Mouse (Mus musculus) megakaryocyte, embryonic 14.5 days (primary cell): ENCODE results near the gene Igf2bp3. TPM values are rescaled to one million over a fixed set of nuclear protein-coding genes. Genes with fewer than 3 reads are reported as not detected.

Source experiments
- H3K27me3 ChIP-seq: replicated peaks from 2 replicates; pipeline ENCODE3; 2012; ENCODE audit warnings: inconsistent platforms
- H3K36me3 ChIP-seq: replicated peaks from 2 replicates; pipeline ENCODE3; 2012; ENCODE audit warnings: low read length, inconsistent platforms, mixed read lengths
- H3K4me1 ChIP-seq: 2 replicates; pipeline ENCODE4 v1.6.1; 2012; ENCODE audit warnings: inconsistent platforms
- H3K4me3 ChIP-seq: replicated peaks from 2 replicates; pipeline ENCODE3; 2012; ENCODE audit warnings: moderate library complexity, mild to moderate bottlenecking, inconsistent platforms
- H3K9me3 ChIP-seq: 2 replicates; pipeline ENCODE4 v1.6.1; 2012; ENCODE audit warnings: inconsistent platforms
- FLI1 ChIP-seq: IDR thresholded peaks from 2 replicates; pipeline ENCODE4 v1.6.1; 2012; ENCODE audit warnings: low read length, inconsistent platforms, mixed read lengths
- GATA1 ChIP-seq: IDR thresholded peaks from 3 replicates; pipeline ENCODE4 v1.6.1; 2012; ENCODE audit warnings: mixed read lengths, low read length, inconsistent platforms, borderline replicate concordance
- polyA plus RNA-seq: library from polyadenylated mRNA; stranded (reverse); fragments of >175 nt; gene quantifications from 2 replicates; pipeline ENCODE4 v1.2.3, GENCODE M21; 2012; ENCODE audit warnings: low replicate concordance; ENCODE audit not compliant: insufficient read depth

Gene Igf2bp3
- polyA plus RNA-seq, 1 experiment, result 11.9 TPM

- Histone ChIP-seq H3K4me3 (no peak overlapping the region), H3K4me1 (peaks cover 22% of the 10 kb centered on the region), H3K36me3 (peaks cover 99% of the 10 kb centered on the region), H3K9me3 (no peaks in the 10 kb centered on the region), H3K27me3 (no peaks in the 10 kb centered on the region)
- TF ChIP-seq FLI1, result no peak
- TF ChIP-seq GATA1, result no peak
Measured at GRCm38 (mm10) chr6:49094968-49095367, 119.8 kb downstream of the Igf2bp3 start.

GRCm38 (mm10) chr6:49083008-49083407 is 131.7 kb downstream of the Igf2bp3 start:
- H3K36me3 ChIP-seq, result peaks cover 75% of the 10 kb centered on the region

GRCm38 (mm10) chr6:49079313-49079712 is 135.4 kb downstream of the Igf2bp3 start:
- Histone ChIP-seq H3K27me3 (no peaks in the 10 kb centered on the region), H3K9me3 (no peaks in the 10 kb centered on the region), H3K36me3 (peaks cover 51% of the 10 kb centered on the region), H3K4me3 (no peak overlapping the region), H3K4me1 (peaks cover 38% of the 10 kb centered on the region)
- TF ChIP-seq GATA1, result no peak
- no peak for TF ChIP-seq FLI1

More at GRCm38 (mm10) chr6:49083008-49083407, 131.7 kb downstream of the Igf2bp3 start:
- Histone ChIP-seq H3K4me3 (no peak overlapping the region), H3K27me3 (no peaks in the 10 kb centered on the region), H3K4me1 (peaks cover 14% of the 10 kb centered on the region), H3K9me3 (no peaks in the 10 kb centered on the region)
- TF ChIP-seq FLI1 (no peak), GATA1 (no peak)

GRCm38 (mm10) chr6:49077894-49078293 is 136.9 kb downstream of the Igf2bp3 start:
- Histone ChIP-seq H3K4me1 (peaks cover 35% of the 10 kb centered on the region), H3K9me3 (no peaks in the 10 kb centered on the region), H3K36me3 (peaks cover 36% of the 10 kb centered on the region), H3K27me3 (no peaks in the 10 kb centered on the region), H3K4me3 (no peak overlapping the region)
- TF ChIP-seq GATA1 (no peak), FLI1 (no peak)

GRCm38 (mm10) chr6:49074117-49074490 is 140.7 kb downstream of the Igf2bp3 start:
- no peaks in the 10 kb centered on the region for H3K27me3 ChIP-seq

GRCm38 (mm10) chr6:49073304-49074116 is 141.2 kb downstream of the Igf2bp3 start, which contains the start of gene Malsu1:
TSS of gene Malsu1 (plus strand) at chr6:49073795.
- peak within 1 kb of the TSS; percentile 92 for H3K4me3 ChIP-seq
- peaks cover 38% of the 10 kb centered on the region for H3K4me1 ChIP-seq
- no peaks in the 10 kb centered on the region for H3K9me3 ChIP-seq
- TF ChIP-seq GATA1, result no peak
- peak; percentile 47; the same call in 1 of the 2 replicates for TF ChIP-seq FLI1
- H3K36me3 ChIP-seq, result peaks cover 15% of the 10 kb centered on the region
- no peaks in the 10 kb centered on the region for H3K27me3 ChIP-seq

More at GRCm38 (mm10) chr6:49074117-49074490, 140.7 kb downstream of the Igf2bp3 start:
- no peak for TF ChIP-seq GATA1
- no peak for TF ChIP-seq FLI1
- H3K9me3 ChIP-seq, result no peaks in the 10 kb centered on the region
- H3K4me1 ChIP-seq, result peaks cover 39% of the 10 kb centered on the region
- H3K4me3 ChIP-seq, result peak overlapping the region; percentile 92
- H3K36me3 ChIP-seq, result peaks cover 18% of the 10 kb centered on the region

GRCm38 (mm10) chr6:49068361-49068760 is 146.4 kb downstream of the Igf2bp3 start:
- Histone ChIP-seq H3K4me3 (no peak overlapping the region), H3K9me3 (no peaks in the 10 kb centered on the region), H3K36me3 (no peaks in the 10 kb centered on the region), H3K27me3 (no peaks in the 10 kb centered on the region), H3K4me1 (peaks cover 8% of the 10 kb centered on the region)
- TF ChIP-seq FLI1 (no peak), GATA1 (no peak)

- Histone ChIP-seq H3K27me3 (peaks cover 25% of the 10 kb centered on the region), H3K36me3 (no peaks in the 10 kb centered on the region), H3K4me1 (peaks cover 11% of the 10 kb centered on the region), H3K9me3 (peaks cover 4% of the 10 kb centered on the region; the same call in 1 of the 2 replicates), H3K4me3 (no peak overlapping the region)
- TF ChIP-seq FLI1 (no peak), GATA1 (no peak)
Measured at GRCm38 (mm10) chr6:49057053-49058021, 157.4 kb downstream of the Igf2bp3 start.

- Histone ChIP-seq H3K27me3 (peaks cover 33% of the 10 kb centered on the region), H3K9me3 (peaks cover 4% of the 10 kb centered on the region; the same call in 1 of the 2 replicates), H3K36me3 (no peaks in the 10 kb centered on the region), H3K4me1 (peaks cover 15% of the 10 kb centered on the region; the same call in 1 of the 2 replicates), H3K4me3 (no peak overlapping the region)
- TF ChIP-seq GATA1 (no peak), FLI1 (no peak)
Measured at GRCm38 (mm10) chr6:49056009-49056408, 158.7 kb downstream of the Igf2bp3 start.
